Mouse (Mus musculus): ENCODE measurements around the gene Trpm1.

Trpm1 gene

GRCm38 (mm10) chr7:64234310-64234820, 80.7 kb downstream of the Trpm1 start:
- DNase-seq (ENCODE audit: low spot score in 2 of 2): no peak

- DNase-seq (ENCODE audit: low spot score in 2 of 2): no peak
Observed at GRCm38 (mm10) chr7:64236521-64236920, 82.9 kb downstream of the Trpm1 start.

- no peak for DNase-seq (ENCODE audit: low spot score in 2 of 2)
Observed at GRCm38 (mm10) chr7:64237747-64238146, 84.1 kb downstream of the Trpm1 start.

- DNase-seq (ENCODE audit: low spot score in 2 of 2): no peak
Observed at GRCm38 (mm10) chr7:64238410-64239086, 84.9 kb downstream of the Trpm1 start.

- DNase-seq (ENCODE audit: low spot score in 2 of 2): no peak
Observed at GRCm38 (mm10) chr7:64239138-64239805, 85.6 kb downstream of the Trpm1 start.

GRCm38 (mm10) chr7:64239806-64240315, 86.2 kb downstream of the Trpm1 start:
- DNase-seq (ENCODE audit: low spot score in 2 of 2): no peak

GRCm38 (mm10) chr7:64242424-64242823, 88.8 kb downstream of the Trpm1 start:
- no peak for DNase-seq (ENCODE audit: low spot score in 2 of 2)

- no peak for DNase-seq (ENCODE audit: low spot score in 2 of 2)
Observed at GRCm38 (mm10) chr7:64244371-64244770, 90.7 kb downstream of the Trpm1 start.

GRCm38 (mm10) chr7:64246713-64247112, 93.1 kb downstream of the Trpm1 start:
- no peak for DNase-seq (ENCODE audit: low spot score in 2 of 2)

- DNase-seq (ENCODE audit: low spot score in 2 of 2): no peak
Observed at GRCm38 (mm10) chr7:64248352-64248751, 94.7 kb downstream of the Trpm1 start.

GRCm38 (mm10) chr7:64249715-64250114, 96.1 kb downstream of the Trpm1 start:
- no peak for DNase-seq (ENCODE audit: low spot score in 2 of 2)

GRCm38 (mm10) chr7:64250417-64250816, 96.8 kb downstream of the Trpm1 start:
- no peak for DNase-seq (ENCODE audit: low spot score in 2 of 2)

GRCm38 (mm10) chr7:64253736-64254135, 100.1 kb downstream of the Trpm1 start:
- DNase-seq (ENCODE audit: low spot score in 2 of 2): no peak

GRCm38 (mm10) chr7:64265502-64266279, 112.1 kb downstream of the Trpm1 start:
- no peak for DNase-seq (ENCODE audit: low spot score in 2 of 2)

- DNase-seq (ENCODE audit: low spot score in 2 of 2): no peak
Observed at GRCm38 (mm10) chr7:64266587-64266986, 113.0 kb downstream of the Trpm1 start.

GRCm38 (mm10) chr7:64271926-64272325, 118.3 kb downstream of the Trpm1 start:
- DNase-seq (ENCODE audit: low spot score in 2 of 2): no peak

GRCm38 (mm10) chr7:64275518-64275917, 121.9 kb downstream of the Trpm1 start:
- no peak for DNase-seq (ENCODE audit: low spot score in 2 of 2)

GRCm38 (mm10) chr7:64276921-64277320, 123.3 kb downstream of the Trpm1 start:
- no peak for DNase-seq (ENCODE audit: low spot score in 2 of 2)

GRCm38 (mm10) chr7:64278526-64278925, 124.9 kb downstream of the Trpm1 start:
- no peak for DNase-seq (ENCODE audit: low spot score in 2 of 2)

GRCm38 (mm10) chr7:64279548-64279947, 125.9 kb downstream of the Trpm1 start:
- no peak for DNase-seq (ENCODE audit: low spot score in 2 of 2)

GRCm38 (mm10) chr7:64286566-64286965, 132.9 kb downstream of the Trpm1 start:
- no peak for DNase-seq (ENCODE audit: low spot score in 2 of 2)

- DNase-seq (ENCODE audit: low spot score in 2 of 2): peak; percentile 97 to 99
Observed at GRCm38 (mm10) chr7:64287414-64288091, 133.9 kb downstream of the Trpm1 start, which contains the start of gene Mtmr10. TSS of gene Mtmr10 (plus strand) at chr7:64287653.

Measured in frontal cortex, postnatal 36 days (tissue).